Mouse (Mus musculus) heart, embryonic 14.5 days (tissue): ENCODE data around the gene Cnnm3. TPM values are rescaled to one million over a fixed set of nuclear protein-coding genes. Genes with fewer than 3 reads are reported as not detected.
A peak's percentile ranks its signal among the peaks of the same experiment; 100 is the strongest.

Experiments
- ATAC-seq: fragments of 200-750 bp; cut with Nextera tagmentation; 2 replicates; pipeline ENCODE4 v1.8.0; 2017; ENCODE audit warnings: low read depth, moderate TSS enrichment; ENCODE audit not compliant: insufficient number of reproducible peaks, insufficient read depth, low FRiP score
- H3K27ac ChIP-seq, 2 experiments: fragments of 200-500 bp in 1 of 2; fragments of 300-500 bp in 1 of 2; sonication (generic) in 1 of 2; replicated peaks in 1 of 2; 2 replicates each; pipeline ENCODE4 v1.5.1; 2012 to 2014; ENCODE audit warnings: low read depth in 2 of 2, low read length in 2 of 2, control low read depth in 1 of 2, mild to moderate bottlenecking in 1 of 2, mixed read lengths in 1 of 2; ENCODE audit not compliant: control insufficient read depth in 1 of 2, insufficient read depth in 1 of 2
- H3K27me3 ChIP-seq: fragments of 300-500 bp; sonication (generic); 2 replicates; pipeline ENCODE4 v1.6.1; 2014; ENCODE audit warnings: mild to moderate bottlenecking, low read length, control low read depth; ENCODE audit not compliant: control insufficient read depth, insufficient read depth
- H3K36me3 ChIP-seq: fragments of 300-500 bp; sonication (generic); 2 replicates; pipeline ENCODE4 v1.6.1; 2014; ENCODE audit warnings: mild to moderate bottlenecking, control low read depth, low read length, mixed read lengths; ENCODE audit not compliant: control insufficient read depth, insufficient read depth
- H3K4me1 ChIP-seq, 2 experiments: fragments of 200-500 bp in 1 of 2; fragments of 300-500 bp in 1 of 2; sonication (generic) in 1 of 2; 2 replicates each; pipeline ENCODE4 v1.6.1; 2012 to 2014; ENCODE audit warnings: low read length in 2 of 2, control low read depth in 1 of 2, mixed read lengths in 1 of 2; ENCODE audit not compliant: control insufficient read depth in 2 of 2, insufficient read depth in 2 of 2
- H3K4me2 ChIP-seq: fragments of 300-500 bp; sonication (generic); 2 replicates; pipeline ENCODE4 v1.6.1; 2014; ENCODE audit warnings: mild to moderate bottlenecking, low read length
- H3K4me3 ChIP-seq, 2 experiments: fragments of 200-500 bp in 1 of 2; fragments of 300-500 bp in 1 of 2; sonication (generic) in 1 of 2; 2 replicates each; pipeline ENCODE4 v1.5.1; 2012 to 2014; ENCODE audit warnings: low read length in 2 of 2, mild to moderate bottlenecking in 2 of 2, control low read depth in 1 of 2, low read depth in 1 of 2, moderate library complexity in 1 of 2; ENCODE audit not compliant: control insufficient read depth in 1 of 2, insufficient read depth in 1 of 2
- H3K9ac ChIP-seq: fragments of 300-500 bp; sonication (generic); 2 replicates; pipeline ENCODE4 v1.6.1; 2014; ENCODE audit warnings: mild to moderate bottlenecking, low read length
- H3K9me3 ChIP-seq: fragments of 300-500 bp; sonication (generic); 2 replicates; pipeline ENCODE4 v1.6.1; 2016; ENCODE audit warnings: low read length, control low read depth; ENCODE audit not compliant: control insufficient read depth
- WGBS: fragments of 180-500 bp; shearing (Covaris S2); extraction: QIAGEN DNeasy Blood & Tissue Kit; methylation state at CpG from one replicate; pipeline ENCODE4 v1.1.7; 2014; 5-methylcytosine and 5-hydroxymethylcytosine counted together
- polyA plus RNA-seq: library from polyadenylated mRNA; unstranded; fragments of >200 nt; fragmentation: Nextera tagmentation; extraction: Ambion mirVana; gene quantifications from 2 replicates; pipeline ENCODE4 v1.2.1, GENCODE M21; 2014

Cnnm3 gene
- polyA plus RNA-seq, 1 experiment from 2014 or later: 3.7 TPM

DNA sequence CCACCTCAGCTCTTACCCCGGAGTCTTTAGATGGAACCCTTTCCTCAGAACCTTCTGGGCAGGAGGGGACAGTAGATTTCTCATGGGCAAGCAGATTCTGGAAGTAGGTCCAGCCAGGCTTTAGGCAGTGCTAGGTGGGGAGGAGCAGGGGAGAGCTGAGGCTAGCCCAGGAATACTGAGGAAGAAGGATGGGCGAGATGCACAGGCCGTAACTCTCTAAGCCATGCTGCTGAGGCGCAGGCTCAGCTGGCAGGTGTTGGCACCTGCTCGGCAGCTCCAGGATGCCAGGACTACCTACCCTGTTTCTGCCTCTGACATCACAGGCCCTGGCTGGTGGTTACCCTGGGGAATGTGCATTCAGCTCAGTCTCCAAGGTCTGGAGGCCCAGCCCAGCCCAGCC, 58.7 kb downstream of the Cnnm3 start:
- no peaks in the 10 kb centered on the region for H3K9me3 ChIP-seq
- H3K4me2 ChIP-seq: no peak overlapping the region
- peaks cover 28 to 32% of the 10 kb centered on the region in 2 experiments for H3K4me1 ChIP-seq
- no peak overlapping the region for H3K9ac ChIP-seq
- no peak overlapping the region for H3K4me3 ChIP-seq
- H3K36me3 ChIP-seq: no peaks in the 10 kb centered on the region
- H3K27me3 ChIP-seq: no peaks in the 10 kb centered on the region
- no peak overlapping the region; a peak in 1 of 4 replicates for H3K27ac ChIP-seq
- ATAC-seq: no peak
- WGBS: 75% methylated on average over 5 of the region's 5 CpGs

DNA sequence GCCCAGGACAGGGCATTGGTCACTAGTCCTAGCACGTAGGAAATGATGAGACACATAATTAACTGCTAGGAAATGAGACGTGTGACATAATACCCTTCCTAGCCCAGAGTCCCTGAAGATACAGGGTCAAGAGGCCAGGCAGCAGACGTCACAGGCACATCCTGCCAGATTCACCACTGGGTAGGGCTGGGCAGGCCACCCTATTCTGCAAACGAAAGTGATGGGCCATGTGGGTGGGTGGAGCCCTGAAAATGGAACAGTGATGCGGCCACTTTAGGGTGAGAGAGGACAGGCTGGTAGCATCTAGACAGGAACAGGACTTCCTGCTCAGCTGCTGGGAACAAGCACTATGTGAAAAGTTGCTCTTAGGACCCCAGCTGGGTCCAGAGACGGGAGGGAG, 60.0 kb downstream of the Cnnm3 start:
- H3K9ac ChIP-seq: no peak overlapping the region
- no peak overlapping the region for H3K4me2 ChIP-seq
- H3K4me3 ChIP-seq: no peak overlapping the region
- no peak for ATAC-seq
- H3K27ac ChIP-seq: peak overlapping the region in 1 of 2 experiments; percentile 10; a peak in 1 of 4 replicates
- H3K9me3 ChIP-seq: no peaks in the 10 kb centered on the region
- peaks cover 25 to 33% of the 10 kb centered on the region in 2 experiments for H3K4me1 ChIP-seq
- WGBS: 36% methylated on average over 6 of the region's 6 CpGs
- no peaks in the 10 kb centered on the region for H3K27me3 ChIP-seq
- no peaks in the 10 kb centered on the region for H3K36me3 ChIP-seq

DNA sequence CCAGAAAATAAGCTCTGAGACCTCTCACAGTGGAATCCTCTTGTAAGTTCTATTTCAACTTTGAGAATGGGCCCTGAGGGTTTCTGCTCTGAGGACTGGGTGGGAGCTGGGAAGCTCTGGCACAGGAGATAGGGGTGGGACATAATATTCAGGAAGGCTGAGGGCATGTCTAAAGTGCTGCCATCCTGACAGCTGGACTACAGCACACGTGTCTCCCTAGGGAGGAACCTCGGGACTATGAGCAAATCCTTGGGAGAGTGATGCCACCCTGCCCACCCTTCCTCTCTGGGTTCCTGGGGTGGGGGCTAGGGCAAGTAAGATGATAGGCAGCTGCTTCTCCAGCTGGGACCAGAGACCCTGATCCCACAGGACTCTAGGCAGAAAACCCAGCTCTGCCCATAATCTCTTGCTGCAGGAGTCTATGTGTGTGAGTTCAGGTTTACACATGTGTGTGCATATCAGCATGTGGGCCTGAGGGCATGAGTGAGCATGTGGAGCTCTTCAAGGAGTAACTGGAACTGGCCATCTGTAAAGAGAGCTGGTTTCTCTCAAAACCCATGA, 60.6 kb downstream of the Cnnm3 start:
- no peak for ATAC-seq
- H3K4me2 ChIP-seq: no peak overlapping the region
- no peaks in the 10 kb centered on the region for H3K9me3 ChIP-seq
- 62% methylated on average over 2 of the region's 2 CpGs for WGBS
- peaks cover 25 to 33% of the 10 kb centered on the region in 2 experiments for H3K4me1 ChIP-seq
- no peak overlapping the region for H3K4me3 ChIP-seq
- H3K27ac ChIP-seq: no peak overlapping the region
- no peak overlapping the region for H3K9ac ChIP-seq
- H3K36me3 ChIP-seq: no peaks in the 10 kb centered on the region
- no peaks in the 10 kb centered on the region for H3K27me3 ChIP-seq

DNA sequence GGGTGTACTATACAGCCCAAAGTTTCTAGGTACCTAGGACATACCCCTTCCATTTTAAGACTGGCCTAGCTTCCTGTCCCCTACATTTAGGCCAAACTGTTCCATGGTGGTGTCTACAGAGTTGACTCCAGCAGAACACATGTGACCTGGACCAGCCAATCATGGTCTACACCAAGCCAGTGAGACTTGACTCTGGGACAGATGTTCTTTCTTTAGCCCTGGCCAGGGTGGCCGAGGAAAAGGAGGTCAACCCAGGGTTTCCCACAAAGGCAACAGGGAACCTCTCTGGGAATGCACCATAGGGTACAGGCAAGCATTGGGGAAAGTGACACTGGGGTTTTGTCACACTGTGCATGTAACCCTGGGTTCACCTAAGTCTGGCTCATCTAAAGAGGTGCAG, 61.0 kb downstream of the Cnnm3 start:
- Histone ChIP-seq H3K4me3 (no peak overlapping the region), H3K9ac (no peak overlapping the region), H3K27me3 (no peaks in the 10 kb centered on the region), H3K36me3 (no peaks in the 10 kb centered on the region), H3K9me3 (no peaks in the 10 kb centered on the region), H3K27ac (no peak overlapping the region), H3K4me1 (peaks cover 25 to 33% of the 10 kb centered on the region in 2 experiments), H3K4me2 (no peak overlapping the region)
- ATAC-seq: no peak
- WGBS: 77% methylated on average over 1 of the region's 1 CpGs

DNA sequence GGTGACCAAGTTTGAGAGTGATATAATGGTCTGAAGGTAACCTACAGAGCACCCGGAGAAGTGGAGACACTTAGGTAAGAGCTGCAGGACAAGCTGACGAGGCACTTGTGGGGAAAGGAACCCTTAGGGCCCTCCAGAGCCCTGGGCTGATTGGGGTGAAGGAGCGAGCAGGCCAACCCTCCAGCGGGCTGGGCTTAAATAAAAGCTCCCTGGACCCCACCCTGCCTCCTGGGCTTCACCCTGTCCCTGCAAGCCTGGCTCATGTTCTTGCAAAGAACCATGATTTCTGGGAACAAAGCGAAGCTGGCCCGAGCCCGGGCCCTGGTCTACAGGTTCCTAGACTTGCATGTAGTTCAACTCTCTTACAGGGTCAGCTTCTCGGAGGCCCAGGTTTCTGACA, 61.9 kb downstream of the Cnnm3 start:
- H3K4me1 ChIP-seq: peaks cover 19 to 26% of the 10 kb centered on the region in 2 experiments
- no peak overlapping the region for H3K4me2 ChIP-seq
- no peaks in the 10 kb centered on the region for H3K9me3 ChIP-seq
- WGBS: 80% methylated on average over 8 of the region's 8 CpGs
- H3K36me3 ChIP-seq: no peaks in the 10 kb centered on the region
- H3K9ac ChIP-seq: no peak overlapping the region
- ATAC-seq: no peak
- H3K27me3 ChIP-seq: no peaks in the 10 kb centered on the region
- no peak overlapping the region for H3K4me3 ChIP-seq
- no peak overlapping the region for H3K27ac ChIP-seq

DNA sequence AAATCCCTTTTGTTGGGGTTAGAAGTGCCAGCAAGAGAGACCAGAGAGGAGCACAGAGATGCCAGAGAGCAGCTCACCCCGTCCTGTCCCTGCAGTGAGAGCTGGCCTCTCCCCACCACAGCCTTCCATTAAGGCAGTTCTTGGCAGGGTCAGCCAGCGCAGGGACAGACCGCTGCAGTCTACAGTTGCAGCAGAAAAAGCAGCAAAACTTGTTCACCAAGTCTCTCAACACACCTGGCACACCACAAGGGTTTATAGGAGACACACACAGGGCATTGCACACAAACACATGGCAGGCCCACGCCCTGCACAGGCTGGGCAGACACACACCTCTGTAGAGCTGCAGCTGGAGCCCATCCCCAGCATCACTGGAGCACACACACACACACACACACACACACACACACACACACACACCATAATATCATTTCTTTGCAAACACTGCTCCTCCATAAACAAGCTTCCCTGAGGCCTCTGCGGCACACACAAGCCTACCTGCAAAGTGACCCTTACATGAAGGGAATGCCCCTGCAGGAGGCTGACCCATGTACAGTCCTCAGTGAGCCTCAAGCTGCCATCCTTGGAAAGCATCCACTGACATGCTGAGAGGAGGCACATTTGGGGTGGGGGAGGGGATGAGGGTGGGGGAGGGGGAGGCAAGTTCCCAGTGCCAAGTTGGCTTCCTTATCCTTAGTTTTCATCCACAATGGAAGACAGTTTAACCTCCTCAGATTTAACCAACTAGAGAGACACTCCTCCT, 62.7 kb downstream of the Cnnm3 start:
- Histone ChIP-seq H3K4me2 (no peak overlapping the region), H3K9ac (no peak overlapping the region), H3K9me3 (no peaks in the 10 kb centered on the region), H3K36me3 (no peaks in the 10 kb centered on the region), H3K4me1 (peaks cover 16 to 18% of the 10 kb centered on the region in 2 experiments), H3K27me3 (no peaks in the 10 kb centered on the region), H3K4me3 (no peak overlapping the region), H3K27ac (no peak overlapping the region)
- no peak for ATAC-seq
- 96% methylated on average over 5 of the region's 5 CpGs for WGBS

DNA sequence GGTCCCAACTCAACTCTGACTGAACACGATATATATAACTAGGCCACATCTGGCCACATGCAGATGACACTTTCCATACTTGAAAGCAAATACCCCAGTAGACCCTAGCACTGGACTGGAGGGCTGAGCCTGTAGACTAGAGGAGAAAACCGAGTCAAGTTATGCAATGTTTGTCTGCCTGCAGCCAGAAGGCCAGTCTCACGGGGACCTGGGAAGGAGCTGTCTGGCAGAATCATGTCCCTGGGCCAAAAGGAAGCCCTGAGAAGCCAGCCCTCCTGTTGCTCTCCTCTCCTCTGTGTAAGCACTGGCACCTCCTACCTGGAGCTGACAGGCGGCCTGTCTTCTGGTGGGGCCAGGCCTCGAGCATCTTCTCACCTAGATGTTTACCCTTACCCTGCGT, 63.7 kb downstream of the Cnnm3 start:
- Histone ChIP-seq H3K27me3 (no peaks in the 10 kb centered on the region), H3K9me3 (no peaks in the 10 kb centered on the region), H3K4me3 (no peak overlapping the region), H3K4me1 (peaks cover 20 to 23% of the 10 kb centered on the region in 2 experiments), H3K4me2 (no peak overlapping the region), H3K9ac (no peak overlapping the region), H3K36me3 (no peaks in the 10 kb centered on the region), H3K27ac (no peak overlapping the region)
- 68% methylated on average over 5 of the region's 6 CpGs for WGBS
- ATAC-seq: no peak
